In the genomic region with DNA sequence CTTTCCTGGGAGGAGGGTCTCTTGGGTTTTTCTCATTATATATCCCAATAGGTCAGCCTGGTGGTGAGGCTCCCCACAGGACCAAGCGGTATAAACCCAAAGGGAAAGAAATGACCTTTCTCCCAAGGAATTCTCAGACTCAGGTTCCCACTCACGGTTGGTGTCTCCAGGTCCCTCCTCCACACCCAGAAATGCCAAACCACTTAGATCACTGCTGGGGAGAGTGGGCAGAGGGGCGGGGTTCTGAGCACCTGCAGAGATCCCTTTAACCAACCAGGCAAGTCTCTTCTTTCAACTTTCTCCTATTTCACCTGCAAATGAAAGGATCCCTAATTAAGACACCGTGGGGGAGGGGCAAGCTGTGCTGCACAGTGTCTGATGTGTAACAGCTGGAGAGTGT, we compare ENCODE assay signal across 12 mouse cellular contexts. TPM values are rescaled to one million over a fixed set of nuclear protein-coding genes. Genes with fewer than 3 reads are reported as not detected.
DNase-seq lines count a peak whose midpoint lies in the region; ATAC-seq lines count a peak whose summit lies in the region.
"Had no signal": no experiment of that assay in that cellular context is flagged by ENCODE, and none has a peak within 500 bp of the region (broad histone marks: within the 10 kb centered on the region; RNA-seq: fewer than 3 reads in every experiment).

No protein-coding gene starts in this region.

- no peak overlapping the region for H3K4me3 ChIP-seq in embryonic facial prominence, embryonic 15.5 days (replicated peaks)
- H3K4me3 ChIP-seq in limb, embryonic 11.5 days (ENCODE audit: low read depth, low read length) = no peak overlapping the region
- H3K4me3 ChIP-seq in stomach, embryonic 16.5 days (replicated peaks; ENCODE audit: low read length) = peak overlapping the region; percentile 14; the same call in 1 of the 2 replicates
- H3K4me3 ChIP-seq in hindbrain, embryonic 12.5 days = no peak overlapping the region
- H3K4me3 ChIP-seq: hindbrain, embryonic 13.5 days had no signal

- H3K36me3 ChIP-seq in embryonic facial prominence, embryonic 15.5 days = peaks cover 13% of the 10 kb centered on the region
- H3K36me3 ChIP-seq in limb, embryonic 11.5 days (ENCODE audit: control insufficient read depth, insufficient read depth, low read length) = no peaks in the 10 kb centered on the region
- 0 out of 2 replicates have a peak, but pooled peaks cover 6% of the 10 kb centered on the region for H3K36me3 ChIP-seq in stomach, embryonic 16.5 days (ENCODE audit: control insufficient read depth, insufficient read depth, low read length)
- H3K36me3 ChIP-seq in hindbrain, embryonic 12.5 days = peaks cover 10% of the 10 kb centered on the region

- 19% methylated on average over 4 of the region's 4 CpGs for WGBS in embryonic facial prominence, embryonic 15.5 days
- WGBS in limb, embryonic 11.5 days = 22% methylated on average over 4 of the region's 4 CpGs
- 30% methylated on average over 4 of the region's 4 CpGs for WGBS in stomach, embryonic 16.5 days
- WGBS in hindbrain, embryonic 12.5 days = 20% methylated on average over 4 of the region's 4 CpGs

- ATAC-seq in embryonic facial prominence, embryonic 15.5 days (ENCODE audit: insufficient number of reproducible peaks, low FRiP score, low TSS enrichment, low read depth) = 0 out of 2 replicates have a peak, but pooled peaks have one; percentile 50
- no peak for ATAC-seq in limb, embryonic 11.5 days (ENCODE audit: insufficient number of reproducible peaks, low FRiP score, low TSS enrichment, low read depth)
- ATAC-seq in stomach, embryonic 16.5 days (ENCODE audit: insufficient read depth, low FRiP score) = peak; percentile 64
- no peak for ATAC-seq in hindbrain, embryonic 12.5 days (ENCODE audit: low FRiP score)
- ATAC-seq in inflammation-experienced regulatory T-cells, adult 6 months = no peak
- ATAC-seq: activated CD4-positive, CD25-positive, alpha-beta regulatory T cell, adult 4 months had no signal

- H3K4me1 ChIP-seq in embryonic facial prominence, embryonic 15.5 days = peaks cover 17% of the 10 kb centered on the region; the same call in 1 of the 2 replicates
- H3K4me1 ChIP-seq in limb, embryonic 11.5 days (ENCODE audit: control insufficient read depth, insufficient read depth, low read length) = peaks cover 13% of the 10 kb centered on the region; the same call in 1 of the 2 replicates
- peaks cover 16% of the 10 kb centered on the region for H3K4me1 ChIP-seq in stomach, embryonic 16.5 days (ENCODE audit: control insufficient read depth, insufficient read depth, low read length)
- peaks cover 10% of the 10 kb centered on the region; the same call in 1 of the 2 replicates for H3K4me1 ChIP-seq in hindbrain, embryonic 12.5 days

- no peak overlapping the region for H3K4me2 ChIP-seq in embryonic facial prominence, embryonic 15.5 days (replicated peaks)
- no peak overlapping the region for H3K4me2 ChIP-seq in limb, embryonic 11.5 days (ENCODE audit: low read depth, severe bottlenecking)
- H3K4me2 ChIP-seq in stomach, embryonic 16.5 days (ENCODE audit: low read depth, low read length) = peak overlapping the region; percentile 45
- no peak overlapping the region for H3K4me2 ChIP-seq in hindbrain, embryonic 12.5 days (replicated peaks)
- H3K4me2 ChIP-seq: hindbrain, embryonic 13.5 days; liver, embryonic 11.5 days had no signal

- H3K9me3 ChIP-seq in embryonic facial prominence, embryonic 15.5 days (replicated peaks) = no peaks in the 10 kb centered on the region
- H3K9me3 ChIP-seq in limb, embryonic 11.5 days (ENCODE audit: control insufficient read depth, low read length) = no peaks in the 10 kb centered on the region
- H3K9me3 ChIP-seq in stomach, embryonic 16.5 days (replicated peaks; ENCODE audit: control insufficient read depth, low read length) = no peaks in the 10 kb centered on the region
- H3K9me3 ChIP-seq in hindbrain, embryonic 12.5 days (replicated peaks) = no peaks in the 10 kb centered on the region
- H3K9me3 ChIP-seq: hindbrain, embryonic 13.5 days had no signal

- no peaks in the 10 kb centered on the region for H3K27me3 ChIP-seq in embryonic facial prominence, embryonic 15.5 days
- H3K27me3 ChIP-seq in limb, embryonic 11.5 days (ENCODE audit: control insufficient read depth, insufficient read depth, low read length) = no peaks in the 10 kb centered on the region
- no peaks in the 10 kb centered on the region for H3K27me3 ChIP-seq in stomach, embryonic 16.5 days (ENCODE audit: control insufficient read depth, insufficient read depth, low read length)
- no peaks in the 10 kb centered on the region for H3K27me3 ChIP-seq in hindbrain, embryonic 12.5 days
- H3K27me3 ChIP-seq: hindbrain, embryonic 13.5 days had no signal

- peak; percentile 52 for DNase-seq in testis, postnatal 10 days (ENCODE audit: low spot score)
- no peak for DNase-seq in testis, postnatal 14 days (ENCODE audit: low spot score)
- peak; percentile 30 for DNase-seq in limb, embryonic 11.5 days (ENCODE audit: low spot score)
- DNase-seq in spleen, adult 18-20 months = no peak
- DNase-seq: cerebellum, adult 11 months had no signal

- no peak overlapping the region for H3K9ac ChIP-seq in embryonic facial prominence, embryonic 15.5 days
- no peak overlapping the region for H3K9ac ChIP-seq in limb, embryonic 11.5 days (ENCODE audit: low read length)
- H3K9ac ChIP-seq in stomach, embryonic 16.5 days (ENCODE audit: low read length) = peak overlapping the region; percentile 59; the same call in 1 of the 2 replicates
- no peak overlapping the region for H3K9ac ChIP-seq in hindbrain, embryonic 12.5 days
- H3K9ac ChIP-seq: hindbrain, embryonic 13.5 days had no signal

- peak overlapping the region; percentile 65 for H3K27ac ChIP-seq in embryonic facial prominence, embryonic 15.5 days (replicated peaks)
- H3K27ac ChIP-seq in limb, embryonic 11.5 days (replicated peaks; ENCODE audit: low read depth, low read length) = no peak overlapping the region
- peak overlapping the region; percentile 91 for H3K27ac ChIP-seq in stomach, embryonic 16.5 days (ENCODE audit: low read length)
- H3K27ac ChIP-seq in hindbrain, embryonic 12.5 days = no peak overlapping the region
- H3K27ac ChIP-seq: hindbrain, embryonic 13.5 days had no signal

RNA-seq across cellular contexts. Expression of a gene that starts 51.6 kb away (rescaled TPM):
- 19.2 and 23.1 TPM in 2 replicates for polyA plus RNA-seq in embryonic facial prominence, embryonic 15.5 days (2015; fragmentation: Nextera tagmentation; extraction: Ambion mirVana)
- polyA plus RNA-seq in limb, embryonic 11.5 days (2014; fragmentation: Nextera tagmentation; extraction: Ambion mirVana) = 11.8 and 15.4 TPM in 2 replicates
- polyA plus RNA-seq in stomach, embryonic 16.5 days (2015; fragmentation: Nextera tagmentation; extraction: Ambion mirVana) = 30.7 and 34.3 TPM in 2 replicates
- 11.1 and 15.2 TPM in 2 replicates for polyA plus RNA-seq in hindbrain, embryonic 12.5 days (2016; fragmentation: Nextera tagmentation; extraction: Ambion mirVana)
- under 1 TPM; 0.16 to 0.31 (median 0.17) TPM for polyA plus RNA-seq in inflammation-experienced regulatory T-cells, adult 6 months (2017; shearing (Covaris generic))
- polyA plus RNA-seq: activated CD4-positive, CD25-positive, alpha-beta regulatory T cell, adult 4 months had no signal

Comparison
In these comparisons a context has a peak if more than half of its experiments do, and no peak if none do; other contexts are left out.
1. DNase-seq: peak in testis, postnatal 10 days (single experiment) and limb, embryonic 11.5 days (single experiment); none in testis, postnatal 14 days (single experiment) and spleen, adult 18-20 months (0 of 2).
2. ATAC-seq: peak in embryonic facial prominence, embryonic 15.5 days (single experiment) and stomach, embryonic 16.5 days (single experiment); none in limb, embryonic 11.5 days (single experiment), hindbrain, embryonic 12.5 days (single experiment) and inflammation-experienced regulatory T-cells, adult 6 months (single experiment).
3. H3K27ac ChIP-seq: peak in embryonic facial prominence, embryonic 15.5 days (single experiment) and stomach, embryonic 16.5 days (single experiment); none in limb, embryonic 11.5 days (single experiment) and hindbrain, embryonic 12.5 days (single experiment).